Mouse (Mus musculus): Measurements from ENCODE around the gene Aox2.

DNA sequence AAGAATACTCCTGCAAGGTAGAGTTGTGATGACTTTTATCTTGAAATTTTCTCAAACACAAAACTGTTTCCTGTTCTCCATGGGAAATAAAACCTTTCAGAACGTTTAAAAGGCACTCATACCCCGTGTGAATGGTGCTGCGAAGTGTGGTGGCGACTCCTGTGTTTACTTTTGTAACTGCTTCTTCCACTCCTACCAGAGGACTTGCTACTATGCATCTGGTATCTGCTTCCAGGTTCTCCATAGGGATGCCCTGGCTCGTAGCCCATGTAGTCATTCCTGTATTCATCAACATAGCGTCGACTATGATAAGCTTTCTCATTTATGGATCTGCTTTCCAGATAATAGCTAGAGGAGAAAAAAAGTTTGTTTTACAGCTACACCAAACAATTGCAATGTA is 142.8 kb downstream of the Aox2 start:
- no peak for TF ChIP-seq CTCF (IDR thresholded peaks at IDR 0.05; ENCODE audit: low read depth)
- TF ChIP-seq EP300 (IDR thresholded peaks at IDR 0.05; ENCODE audit: low read depth) = no peak
